Mouse (Mus musculus) erythroblast, adult 5-6 weeks (primary cell): Measurements from ENCODE around the gene Kcnj2. TPM values are rescaled to one million over a fixed set of nuclear protein-coding genes. Genes with fewer than 3 reads are reported as not detected.

ENCODE experiments used
- ATAC-seq: replicated peaks from 2 replicates; pipeline ENCODE4 v1.8.0; 2016; ENCODE audit warnings: moderate number of reproducible peaks, mild to moderate bottlenecking, moderate TSS enrichment, inconsistent platforms; ENCODE audit not compliant: poor library complexity, low FRiP score, severe bottlenecking
- total RNA-seq, 2 experiments: library from RNA; stranded (forward) in 1 of 2; stranded (reverse) in 1 of 2; fragments of 150-400 nt in 1 of 2; fragments of 200-764, 138-1000 nt in 1 of 2; gene quantifications; 2 replicates each; pipeline versions ENCODE4 v1.2.3 to v1.2.4; 2015 to 2017; ENCODE audit warnings: low replicate concordance in 2 of 2

The Kcnj2 gene
- total RNA-seq, 2 experiments from 2014 or later = 0.96 to 3.2 TPM

GRCm38 (mm10) chr11:111088226-111088625, 22.3 kb downstream of the Kcnj2 start:
- ATAC-seq = no peak

DNA sequence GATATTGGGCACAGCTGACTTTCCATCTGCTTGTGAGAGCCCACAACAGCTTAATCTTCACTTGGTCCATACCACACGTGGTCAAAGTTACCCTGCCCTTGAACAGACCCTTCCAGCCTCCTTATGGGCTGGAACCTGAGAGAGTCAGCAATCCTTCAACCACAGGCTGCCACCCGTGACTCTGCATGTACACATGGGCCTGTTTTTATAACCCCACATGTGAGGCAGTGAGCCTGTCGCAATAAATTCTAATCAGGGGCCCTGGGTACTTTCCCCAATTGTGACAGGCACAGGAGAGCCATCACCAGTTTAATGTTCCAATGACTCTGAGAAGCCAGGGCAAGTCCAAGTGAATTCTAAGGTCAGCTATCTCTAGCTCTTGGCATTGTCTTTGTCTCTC, 22.8 kb downstream of the Kcnj2 start:
- no peak for ATAC-seq

- ATAC-seq = no peak
Observed at GRCm38 (mm10) chr11:111091117-111091516, 25.2 kb downstream of the Kcnj2 start.

DNA sequence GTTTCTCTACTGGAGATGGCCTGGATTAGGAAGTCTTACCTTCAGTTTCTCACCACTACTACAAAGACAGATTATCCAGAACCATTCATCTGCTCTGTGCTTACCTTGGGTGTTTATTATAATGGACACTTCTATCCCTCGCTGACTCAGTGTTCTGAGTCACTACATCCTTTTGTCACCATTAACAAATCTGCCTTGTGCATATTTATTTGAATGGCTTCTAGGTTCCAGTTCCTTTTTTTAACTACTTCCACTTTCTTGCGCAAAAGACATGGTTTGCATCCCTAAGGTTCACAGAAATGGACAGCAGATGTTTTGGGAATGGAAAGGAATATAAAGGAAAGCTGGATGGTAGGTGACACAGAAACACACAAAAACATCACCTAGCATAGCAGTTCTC, 27.0 kb downstream of the Kcnj2 start:
- no peak for ATAC-seq

DNA sequence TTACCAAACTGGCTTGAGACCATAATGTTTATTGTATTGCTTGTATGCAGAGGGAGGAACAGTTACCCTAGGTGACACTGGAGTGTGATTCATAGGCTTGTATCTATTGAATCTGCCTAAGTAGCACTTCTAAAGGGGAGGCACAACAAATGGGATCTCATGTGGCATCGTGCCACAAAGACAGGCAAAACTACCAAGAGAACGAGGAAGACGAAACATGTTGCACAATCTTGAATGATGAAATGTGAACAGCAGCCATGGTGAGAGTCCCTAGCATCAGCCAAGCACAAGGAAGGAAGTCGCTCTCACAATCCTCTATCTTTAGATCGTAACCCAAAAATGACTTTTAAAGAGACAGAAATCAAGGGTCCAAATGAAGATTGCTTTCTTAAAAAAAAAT, 30.6 kb downstream of the Kcnj2 start:
- ATAC-seq = no peak

- no peak for ATAC-seq
Observed at GRCm38 (mm10) chr11:111100131-111100530, 34.2 kb downstream of the Kcnj2 start.

DNA sequence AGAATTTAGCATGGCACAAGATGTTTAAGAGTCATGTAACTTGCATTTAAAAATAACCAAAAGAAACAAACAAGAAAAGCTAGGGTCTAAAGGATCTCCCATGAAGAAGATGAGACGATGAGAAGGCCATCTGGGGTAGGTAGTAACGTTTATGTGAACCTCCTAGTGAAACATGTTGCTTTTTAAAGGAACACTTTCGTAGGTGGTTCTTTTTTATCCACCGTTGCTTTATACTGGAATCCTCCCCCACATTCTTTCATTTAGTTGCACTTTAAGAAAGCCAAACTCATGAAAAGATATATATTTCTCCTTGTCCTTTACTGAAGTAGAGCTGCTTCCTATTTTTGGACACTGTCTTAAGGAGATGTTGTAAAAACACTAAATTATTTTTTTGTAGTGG, 34.7 kb downstream of the Kcnj2 start:
- no peak for ATAC-seq

- no peak for ATAC-seq
Observed at GRCm38 (mm10) chr11:111101620-111102176, 35.7 kb downstream of the Kcnj2 start.

DNA sequence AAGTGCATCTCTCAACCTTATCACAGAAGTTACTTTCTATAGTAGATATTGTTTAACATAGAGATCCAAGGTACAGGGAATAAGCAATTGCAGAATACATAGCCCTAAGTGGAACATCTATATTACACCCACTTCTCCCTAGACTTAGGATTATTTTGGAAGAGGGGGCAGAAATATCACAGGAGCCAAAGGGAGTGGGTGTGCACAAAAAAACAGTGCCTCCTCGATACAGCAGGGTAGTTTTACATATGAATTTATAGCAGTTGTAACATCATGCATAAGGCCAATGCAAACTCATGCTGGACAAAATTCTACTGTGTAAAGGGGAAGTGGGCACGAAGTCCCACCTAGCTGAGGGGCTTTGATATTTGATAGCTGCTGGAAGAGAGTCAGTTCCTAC, 38.5 kb downstream of the Kcnj2 start:
- ATAC-seq = no peak

DNA sequence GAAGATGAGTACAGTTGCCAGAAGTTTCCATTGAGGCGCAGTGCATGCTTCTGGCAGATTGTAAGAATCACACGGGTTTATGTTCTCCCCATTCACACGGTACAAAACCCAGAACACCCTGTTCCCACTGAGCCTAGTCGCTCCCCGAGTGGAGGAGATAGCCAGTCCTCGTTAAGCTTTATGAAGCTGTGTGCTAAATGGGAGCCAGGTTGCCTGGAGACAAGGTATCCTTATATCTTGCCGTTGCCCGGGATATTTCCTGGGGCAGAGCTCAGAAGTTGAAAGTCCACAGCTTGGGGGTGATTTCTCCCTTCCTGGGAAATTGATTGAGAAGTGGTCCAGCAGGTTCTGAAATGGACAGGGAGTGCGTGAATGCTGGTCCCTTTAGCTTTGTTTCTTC, 42.2 kb downstream of the Kcnj2 start:
- no peak for ATAC-seq

GRCm38 (mm10) chr11:111121514-111121913, 55.5 kb downstream of the Kcnj2 start:
- no peak for ATAC-seq

DNA sequence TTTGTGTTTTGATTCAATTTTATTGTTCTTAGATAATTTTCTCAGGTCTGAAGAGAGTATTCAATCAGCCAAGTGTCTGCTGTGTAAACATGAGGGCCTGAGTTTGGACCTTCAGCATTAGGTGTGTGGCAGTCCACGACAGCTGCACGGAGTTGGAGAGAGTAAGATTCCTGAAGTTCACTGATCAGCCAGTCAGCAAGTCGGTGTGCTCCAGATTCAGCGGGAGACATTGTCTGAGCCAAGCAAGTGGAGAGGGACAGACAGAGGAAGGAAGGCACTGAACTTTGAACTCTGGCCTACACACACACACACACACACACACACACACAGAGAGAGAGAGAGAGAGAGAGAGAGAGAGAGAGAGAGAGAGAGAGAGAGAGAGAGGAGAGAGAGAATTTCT, 57.4 kb downstream of the Kcnj2 start:
- ATAC-seq = no peak

GRCm38 (mm10) chr11:111125963-111126362, 60.0 kb downstream of the Kcnj2 start:
- ATAC-seq = no peak

Other genes with a start within 250 kb of the Kcnj2 start
- gene Kcnj16, start 98.1 kb upstream of the Kcnj2 start, total RNA-seq (2015; ENCODE audit: low replicate concordance) = not detected in 2 replicates
- 0.14 and 0.43 TPM in 2 replicates for gene Kcnj16, start 98.1 kb upstream of the Kcnj2 start, total RNA-seq (2017; ENCODE audit: low replicate concordance)